Mouse (Mus musculus): ENCODE results near the gene Vmn1r208.
"Not testable (repeated sequence)": the region's sequence is repeated elsewhere in the genome, so short reads cannot be mapped to it uniquely, and the experiment has no call there.

The Vmn1r208 gene

GRCm38 (mm10) chr13:22777300-22777699 lies at the start of gene Vmn1r208:
Gene Vmn1r208, minus strand, starts transcription at chr13:22777400.
- not testable (repeated sequence) for DNase-seq (ENCODE audit: low spot score)

GRCm38 (mm10) chr13:22821601-22822000 lies 44.4 kb upstream of the Vmn1r208 start:
- DNase-seq (ENCODE audit: low spot score): not testable (repeated sequence)

- DNase-seq (ENCODE audit: low spot score): not testable (repeated sequence)
Observed at GRCm38 (mm10) chr13:22809582-22809981, 32.4 kb upstream of the Vmn1r208 start, which contains the start of gene Vmn1r209. Gene Vmn1r209, minus strand, starts transcription at chr13:22809682.

- DNase-seq (ENCODE audit: low spot score): not testable (repeated sequence)
Observed at GRCm38 (mm10) chr13:22788096-22788495, 10.9 kb upstream of the Vmn1r208 start.

- DNase-seq (ENCODE audit: low spot score): not testable (repeated sequence)
Observed at GRCm38 (mm10) chr13:22784159-22784558, 7.0 kb upstream of the Vmn1r208 start.

GRCm38 (mm10) chr13:22771592-22771991 lies 5.6 kb downstream of the Vmn1r208 start:
- not testable (repeated sequence) for DNase-seq (ENCODE audit: low spot score)

- DNase-seq (ENCODE audit: low spot score): no peak
Observed at GRCm38 (mm10) chr13:22747524-22747923, 29.7 kb downstream of the Vmn1r208 start.

- DNase-seq (ENCODE audit: low spot score): not testable (repeated sequence)
Observed at GRCm38 (mm10) chr13:22729529-22729928, 47.7 kb downstream of the Vmn1r208 start, which contains the start of gene Vmn1r207-ps. Gene Vmn1r207-ps, minus strand, starts transcription at chr13:22729629.
